Mouse (Mus musculus): ENCODE results near the gene Pnrc2. TPM values are rescaled to one million over a fixed set of nuclear protein-coding genes. Genes with fewer than 3 reads are reported as not detected.

Pnrc2 gene
- total and polyA plus RNA-seq, 3 experiments, result 48.0 to 76.3 (median 49.8) TPM

GRCm38 (mm10) chr4:135876583-135877020 lies 3.0 kb upstream of the Pnrc2 start:
- H3K4me3 ChIP-seq (ENCODE audit: control insufficient read depth in 1 of 2, insufficient read depth in 1 of 2, low read depth in 2 of 2, low read length in 2 of 2), result peak overlapping the region; percentile 62 to 68
- TF ChIP-seq BHLHE40 (IDR thresholded peaks at IDR 0.05; ENCODE audit: borderline replicate concordance, low read depth, low read length), result peak; percentile 66; the same call in 1 of the 2 replicates
- TF ChIP-seq CTCF (IDR thresholded peaks at IDR 0.05 in 2 of 3, conservative IDR thresholded peaks at IDR 0.05 in 1 of 3; ENCODE audit: control insufficient read depth in 1 of 3, insufficient read depth in 1 of 3, low read depth in 2 of 3, low read length in 3 of 3, poor library complexity in 1 of 3, severe bottlenecking in 1 of 3), result no peak
- peak; percentile 75; the same call in 1 of the 2 replicates for TF ChIP-seq MYC (IDR thresholded peaks at IDR 0.05; ENCODE audit: low read depth, low read length)
- TF ChIP-seq KAT2A (conservative IDR thresholded peaks at IDR 0.05; ENCODE audit: low read depth, low read length), result no peak
- TF ChIP-seq CHD1 (IDR thresholded peaks at IDR 0.05; ENCODE audit: low read depth, low read length), result no peak
- TF ChIP-seq UBTF (IDR thresholded peaks at IDR 0.05; ENCODE audit: borderline replicate concordance, insufficient read depth, low read depth, low read length), result no peak
- no peak; the same call in 1 of the 2 replicates for TF ChIP-seq ZMIZ1 (IDR thresholded peaks at IDR 0.05; ENCODE audit: low read depth, low read length)
- no peak for TF ChIP-seq RAD21 (IDR thresholded peaks at IDR 0.05; ENCODE audit: low read depth, low read length)
- no peak for TF ChIP-seq GATA1 (IDR thresholded peaks at IDR 0.05; ENCODE audit: low read depth, low read length)
- TF ChIP-seq HCFC1 (IDR thresholded peaks at IDR 0.05; ENCODE audit: low read depth, low read length), result peak; percentile 41; the same call in 1 of the 2 replicates
- 0 out of 2 replicates have a peak, but pooled peaks have one; percentile 5 for TF ChIP-seq TCF12 (IDR thresholded peaks at IDR 0.05; ENCODE audit: low read depth, low read length)
- no peak; the same call in 1 of the 2 replicates for TF ChIP-seq MAZ (IDR thresholded peaks at IDR 0.05; ENCODE audit: low read depth, low read length)
- TF ChIP-seq SIN3A (IDR thresholded peaks at IDR 0.05; ENCODE audit: low read length), result peak; percentile 80; the same call in 1 of the 2 replicates
- TF ChIP-seq TBP (IDR thresholded peaks at IDR 0.05; ENCODE audit: low read depth, low read length), result no peak
- TF ChIP-seq POLR2AphosphoS2 (IDR thresholded peaks at IDR 0.05; ENCODE audit: low read length), result no peak
- TF ChIP-seq RCOR1 (IDR thresholded peaks at IDR 0.05; ENCODE audit: low read depth, low read length), result 0 out of 2 replicates have a peak, but pooled peaks have one; percentile 3
- TF ChIP-seq USF1 (IDR thresholded peaks at IDR 0.05; ENCODE audit: low read depth, low read length), result peak; percentile 84
- peak; percentile 34; the same call in 1 of the 2 replicates for TF ChIP-seq NELFE (IDR thresholded peaks at IDR 0.05; ENCODE audit: low read depth, low read length)
- TF ChIP-seq USF2 (IDR thresholded peaks at IDR 0.05; ENCODE audit: borderline replicate concordance in 1 of 2, insufficient read depth in 1 of 2, low read depth in 1 of 2, low read length in 2 of 2), result no peak
- no peak for TF ChIP-seq ZNF384 (IDR thresholded peaks at IDR 0.05; ENCODE audit: low read depth, low read length)
- no peak for TF ChIP-seq TAL1 (IDR thresholded peaks at IDR 0.05; ENCODE audit: low read length)
- no peak for TF ChIP-seq SMC3 (IDR thresholded peaks at IDR 0.05; ENCODE audit: low read depth, low read length)
- no peak for TF ChIP-seq MAFK (IDR thresholded peaks at IDR 0.05; ENCODE audit: borderline replicate concordance, low read depth, low read length)
- no peak for TF ChIP-seq ZC3H11A (IDR thresholded peaks at IDR 0.05; ENCODE audit: low read depth, low read length)
- TF ChIP-seq ELF1 (IDR thresholded peaks at IDR 0.05; ENCODE audit: low read depth, low read length), result no peak
- no peak for TF ChIP-seq GABPA (IDR thresholded peaks at IDR 0.05; ENCODE audit: low read depth, low read length)
- TF ChIP-seq MXI1 (IDR thresholded peaks at IDR 0.05; ENCODE audit: low read depth, low read length), result peak; percentile 86
- peak; percentile 74 for TF ChIP-seq ETS1 (IDR thresholded peaks at IDR 0.05; ENCODE audit: low read depth, low read length)
- no peak for TF ChIP-seq CHD2 (IDR thresholded peaks at IDR 0.05; ENCODE audit: low read length)
- no peak for TF ChIP-seq ZKSCAN1 (IDR thresholded peaks at IDR 0.05; ENCODE audit: low read depth, low read length)
- no peak for TF ChIP-seq POLR2AphosphoS5 (IDR thresholded peaks at IDR 0.05; ENCODE audit: borderline replicate concordance, low read depth, low read length)
- peak; percentile 79 for TF ChIP-seq MAX (IDR thresholded peaks at IDR 0.05; ENCODE audit: low read length)
- no peak for TF ChIP-seq JUND (IDR thresholded peaks at IDR 0.05; ENCODE audit: low read depth, low read length)
- TF ChIP-seq E2F4 (IDR thresholded peaks at IDR 0.05; ENCODE audit: borderline replicate concordance, low read depth, low read length), result no peak
- TF ChIP-seq EP300 (IDR thresholded peaks at IDR 0.05; ENCODE audit: low read depth in 1 of 2, low read length in 2 of 2), result no peak
- 0 out of 4 replicates have a peak, but pooled peaks of 1 of the 2 experiments have one; percentile 49 for TF ChIP-seq POLR2A (IDR thresholded peaks at IDR 0.05; ENCODE audit: control insufficient read depth in 1 of 2, insufficient read depth in 1 of 2, low read depth in 1 of 2, low read length in 2 of 2, poor library complexity in 1 of 2)
- no peak for TF ChIP-seq NRF1 (IDR thresholded peaks at IDR 0.05; ENCODE audit: insufficient read depth, low read depth, low read length, poor library complexity, severe bottlenecking)
- TF ChIP-seq MYB (IDR thresholded peaks at IDR 0.05; ENCODE audit: low read depth, low read length), result no peak

More at GRCm38 (mm10) chr4:135876583-135877020, 3.0 kb upstream of the Pnrc2 start:
- peak; percentile 90 for DNase-seq (ENCODE audit: low read depth, low spot score)
- peaks cover 12 to 28% of the 10 kb centered on the region in 2 experiments for H3K36me3 ChIP-seq (ENCODE audit: control insufficient read depth in 1 of 2, insufficient read depth in 2 of 2, low read length in 2 of 2)
- H3K27ac ChIP-seq (ENCODE audit: control insufficient read depth, low read depth, low read length), result peak overlapping the region; percentile 96
- peak overlapping the region; percentile 76 for H3K9ac ChIP-seq (ENCODE audit: control insufficient read depth, low read depth, low read length, poor library complexity, severe bottlenecking)
- peaks cover 22% of the 10 kb centered on the region for H3K79me2 ChIP-seq (ENCODE audit: control insufficient read depth, insufficient read depth, low read length, poor library complexity)
- H3K4me1 ChIP-seq (ENCODE audit: control insufficient read depth in 1 of 2, insufficient read depth in 2 of 2, low read length in 2 of 2), result peaks cover 19 to 32% of the 10 kb centered on the region in 2 experiments
- no peaks in the 10 kb centered on the region for H3K27me3 ChIP-seq (ENCODE audit: control insufficient read depth in 1 of 2, insufficient read depth in 2 of 2, low read length in 2 of 2)
- H3K9me3 ChIP-seq (replicated peaks; ENCODE audit: insufficient read depth, low read length), result no peaks in the 10 kb centered on the region

Data from MEL (cell line).